Mouse (Mus musculus) small intestine, adult 2 months (tissue): ENCODE data around the gene Tmem129.

Experiments
- CTCF ChIP-seq: fragments of 200-500 bp; IDR thresholded peaks from 2 replicates; pipeline ENCODE4 v1.5.1; 2012; ENCODE audit warnings: low read depth, mild to moderate bottlenecking, control low read depth, inconsistent platforms, low read length, moderate library complexity, mixed read lengths; ENCODE audit not compliant: insufficient replicate concordance, insufficient read length; ENCODE audit errors: extremely low read depth
- POLR2A ChIP-seq: fragments of 200-500 bp; IDR thresholded peaks from 2 replicates; pipeline ENCODE4 v1.6.1; 2012; ENCODE audit warnings: low read depth, mild to moderate bottlenecking, control low read depth, inconsistent platforms, low read length, moderate library complexity

GRCm38 (mm10) chr5:33707163-33707562, 48.9 kb upstream of the Tmem129 start:
- TF ChIP-seq POLR2A: no peak
- TF ChIP-seq CTCF: no peak
